Mouse (Mus musculus) left cerebral cortex, postnatal 10 days (tissue): ENCODE data around the gene Slc35d2. TPM values are rescaled to one million over a fixed set of nuclear protein-coding genes. Genes with fewer than 3 reads are reported as not detected.
"Not testable (repeated sequence)": the region's sequence is repeated elsewhere in the genome, so short reads cannot be mapped to it uniquely, and the experiment has no call there.

Experiments used
- DNase-seq, 2 experiments: peaks; one replicate each; pipeline ENCODE4 v3.0.0; 2021 to 2022; ENCODE audit warnings: low spot score in 2 of 2, mixed read lengths in 1 of 2; ENCODE audit errors: extremely low spot score in 1 of 2
- intact Hi-C: fragments of 180-260 bp; cut with DNase I; formaldehyde crosslinking; loops from one replicate; pipeline ENCODE4 v1.15.1; 2025
- total RNA-seq, 2 experiments: library from RNA; stranded (reverse); gene quantifications; 2 replicates each; pipeline ENCODE4 v1.2.3; 2021

Gene Slc35d2
- total RNA-seq, 2 experiments from 2014 or later = 0.81 to 0.91 TPM

DNA sequence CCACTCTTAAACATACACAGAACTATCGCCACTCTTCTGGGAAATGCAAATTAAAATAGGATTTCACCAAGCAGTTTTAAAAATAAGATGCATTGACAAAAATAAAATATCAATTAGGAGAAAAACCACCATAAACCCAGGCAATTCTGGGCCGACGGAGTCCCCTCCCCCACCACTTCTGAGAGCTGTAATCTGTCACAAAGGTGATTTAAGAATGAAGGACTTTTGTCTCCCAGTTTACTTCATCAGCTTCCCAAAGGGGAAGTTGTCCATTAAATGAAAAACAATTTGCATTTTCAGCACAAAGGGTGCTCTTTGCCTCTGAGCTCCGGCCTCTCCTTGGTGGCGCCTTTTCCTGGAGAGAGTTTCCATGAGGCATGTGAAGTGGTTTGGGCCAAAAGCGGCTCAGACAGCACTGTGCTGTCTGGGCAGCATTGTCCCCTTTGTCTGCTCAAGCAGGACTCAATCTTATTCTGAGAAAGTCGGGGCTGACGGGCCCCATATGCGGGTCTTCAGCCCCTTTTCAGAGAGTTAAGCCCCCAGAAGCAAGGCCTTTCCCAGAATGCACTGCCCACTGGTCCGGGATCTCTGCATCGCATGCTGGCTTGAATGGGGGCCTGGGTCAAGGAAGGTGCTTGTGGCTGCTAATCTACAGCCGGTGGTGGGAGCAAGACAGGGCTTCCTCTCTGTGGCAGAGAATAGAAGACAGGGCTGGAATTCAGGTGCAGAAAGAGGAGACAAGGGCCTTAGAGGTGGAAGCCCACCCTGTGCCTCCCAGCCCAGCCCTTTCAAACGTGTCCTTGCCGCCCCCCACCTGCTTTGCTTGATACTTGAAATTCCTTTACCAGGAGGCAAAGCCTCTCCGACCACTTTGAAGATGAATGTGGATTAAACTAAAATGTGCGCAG, 47.9 kb downstream of the Slc35d2 start:
- intact Hi-C loops = no loop called here
- DNase-seq = no peak

DNA sequence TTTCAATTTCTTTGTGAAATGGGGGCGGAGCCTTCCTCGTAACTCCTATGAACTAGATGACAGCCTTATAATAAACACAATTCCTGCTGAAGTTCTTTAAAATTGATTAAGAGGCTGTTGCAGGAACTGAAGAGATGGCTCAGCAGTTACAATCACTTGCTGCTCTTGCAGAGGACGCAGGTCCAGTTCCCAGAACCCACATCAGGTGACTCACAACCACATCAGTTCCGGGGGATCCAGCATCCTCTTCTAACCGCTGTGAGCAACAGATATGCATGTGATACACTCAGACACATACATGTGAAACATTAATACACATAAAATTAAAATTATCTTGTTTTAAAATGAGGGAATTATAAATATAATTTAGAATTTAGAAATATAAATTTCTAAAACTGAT, 51.6 kb downstream of the Slc35d2 start:
- intact Hi-C loops = no loop called here

DNA sequence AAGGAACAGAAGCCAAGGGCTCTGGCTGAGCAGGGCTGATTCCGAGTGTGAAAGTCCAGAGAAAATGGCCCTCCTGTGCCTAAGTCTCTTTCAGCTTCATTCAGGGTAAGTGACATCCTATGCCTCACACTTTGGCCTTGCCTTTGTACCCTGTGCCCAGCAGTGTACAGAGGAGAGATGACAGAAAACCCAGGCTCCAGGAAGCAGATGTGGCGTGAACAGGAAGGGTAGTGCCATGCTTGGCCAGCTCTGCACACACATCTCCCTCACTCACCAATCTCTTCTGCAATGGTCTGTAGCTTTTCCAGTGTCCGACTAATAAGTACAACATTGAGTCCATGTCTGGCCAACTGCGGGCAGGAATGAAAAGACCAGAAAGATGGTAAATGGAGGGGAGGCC, 53.1 kb downstream of the Slc35d2 start:
- no peak for DNase-seq
- intact Hi-C loops = no loop called here

More for the DNA sequence above, 51.6 kb downstream of the Slc35d2 start:
- no peak for DNase-seq

DNA sequence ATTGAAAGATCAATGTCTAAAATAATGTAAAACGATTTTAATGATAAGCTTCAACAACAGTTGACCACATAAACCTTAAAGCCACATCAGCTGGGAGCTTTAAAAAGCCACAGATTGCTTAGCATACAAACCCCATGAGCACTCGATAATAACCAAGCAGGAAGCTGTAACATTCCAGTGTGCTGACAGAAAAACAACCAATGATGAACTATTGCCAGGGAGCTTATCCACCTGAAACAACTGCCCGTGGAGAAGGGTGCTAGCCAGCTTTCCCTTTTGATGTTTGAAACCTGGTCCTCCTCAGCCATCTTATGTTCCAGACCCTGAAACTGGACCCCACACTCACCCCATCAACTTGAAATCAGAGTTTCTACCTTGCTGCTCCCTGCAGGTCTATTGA, 62.5 kb downstream of the Slc35d2 start:
- intact Hi-C loops = no loop called here
- DNase-seq = no peak

DNA sequence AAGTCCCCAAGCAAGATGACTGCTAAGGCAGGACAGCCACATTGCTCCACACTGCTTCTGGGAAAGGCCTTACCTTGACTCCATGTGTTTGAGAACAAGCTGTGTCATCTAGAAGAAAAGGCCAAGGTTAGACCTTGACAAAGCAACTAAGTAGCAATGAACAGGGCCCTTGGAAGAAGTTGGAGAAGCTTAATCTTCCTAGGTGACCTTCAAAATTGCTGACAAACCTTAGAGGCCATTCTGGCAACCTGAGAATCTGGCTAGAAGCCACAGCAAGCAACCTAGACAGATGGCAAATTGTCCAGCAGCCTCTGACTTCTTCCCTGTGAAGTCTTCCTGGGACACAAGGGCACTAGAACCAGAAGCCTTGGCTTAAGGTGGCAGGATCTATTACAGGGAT, 64.9 kb downstream of the Slc35d2 start:
- DNase-seq = no peak
- intact Hi-C loops = no loop called here

DNA sequence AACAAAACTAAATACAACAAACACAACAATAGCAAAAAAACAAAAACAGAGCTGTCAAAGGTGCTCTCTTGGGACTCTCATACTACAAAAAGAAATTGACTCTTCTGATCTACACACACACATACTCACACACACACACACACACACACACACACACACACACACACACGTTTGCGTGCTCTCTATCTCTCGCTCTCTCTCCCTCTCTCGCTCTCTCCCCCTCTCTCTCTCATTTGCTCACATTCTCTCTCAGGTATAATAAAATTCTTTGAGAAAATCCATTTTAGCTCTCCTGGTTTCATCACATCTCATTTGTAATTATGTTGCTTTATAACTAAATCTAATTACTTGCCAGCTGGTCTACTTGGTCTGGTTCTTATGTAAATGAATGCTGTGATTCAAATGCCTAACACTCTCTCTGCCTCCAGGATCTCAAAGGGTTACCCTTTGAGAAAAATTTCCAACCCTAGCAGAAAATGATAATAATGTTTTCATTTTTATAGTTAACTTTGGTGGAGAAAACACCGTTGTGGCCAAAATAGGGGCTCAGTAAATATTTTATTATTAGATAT, 68.1 kb downstream of the Slc35d2 start:
- DNase-seq = no peak
- intact Hi-C loops = no loop called here

DNA sequence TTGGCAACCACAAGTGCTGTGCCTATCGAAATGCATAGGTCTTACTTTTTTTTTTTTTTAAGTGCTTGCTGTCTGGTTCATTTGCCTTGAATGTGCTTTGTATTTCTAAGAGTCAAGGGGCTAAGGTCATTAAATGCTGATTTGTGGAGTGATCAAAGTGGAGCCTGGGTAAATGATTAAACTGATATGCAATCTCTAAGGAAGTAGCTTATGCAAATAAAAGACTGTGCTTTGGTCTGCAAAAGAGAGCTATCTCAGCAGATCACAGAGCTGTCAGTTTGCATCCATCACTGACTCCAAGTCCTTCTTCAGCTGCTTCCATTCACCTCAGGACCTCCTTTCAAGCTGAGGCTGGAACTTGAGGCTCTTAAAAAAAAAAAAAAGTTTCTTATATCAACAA, 75.2 kb downstream of the Slc35d2 start:
- intact Hi-C loops = no loop called here
- DNase-seq = no peak

DNA sequence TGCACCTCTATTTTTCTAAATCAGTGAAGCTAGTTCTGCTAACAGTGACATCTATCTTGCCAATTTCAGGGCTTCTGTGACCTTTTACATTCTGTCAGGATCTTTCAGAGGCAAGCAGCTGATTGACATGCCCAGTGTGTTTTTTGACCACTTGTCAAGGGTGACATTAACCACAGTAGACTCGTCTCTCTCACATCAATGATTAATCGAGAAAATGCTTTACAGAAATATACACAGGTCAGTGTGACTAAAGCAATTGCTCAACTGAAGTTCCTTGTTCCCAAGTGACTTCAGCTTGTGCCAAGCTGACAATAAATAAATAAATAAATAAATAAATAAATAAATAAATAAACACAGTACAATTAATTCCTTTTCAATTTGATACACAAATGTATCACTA, 76.9 kb downstream of the Slc35d2 start:
- intact Hi-C loops, DNase-seq: not testable (repeated sequence)

DNA sequence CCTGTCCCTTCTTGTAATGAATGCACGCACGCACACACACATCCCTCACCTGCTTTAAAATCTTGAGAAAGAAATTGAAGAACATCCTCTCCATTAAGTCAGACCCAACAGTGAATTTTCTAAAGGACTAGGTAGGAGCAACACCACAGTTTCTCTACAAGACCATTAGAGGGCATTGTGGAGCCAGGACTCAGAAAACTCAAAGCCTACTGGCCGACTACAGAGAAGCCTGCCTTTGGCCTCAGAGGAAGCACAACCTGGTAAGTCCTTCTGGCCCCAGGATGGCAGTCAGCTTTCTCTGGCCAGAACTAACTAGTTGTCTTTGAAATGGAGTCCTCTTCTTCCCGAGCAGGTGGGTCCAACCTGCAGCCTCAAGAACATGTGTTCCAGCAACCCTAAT, 78.3 kb downstream of the Slc35d2 start:
- no peak for DNase-seq
- intact Hi-C loops = loop anchor here (2.0 kb wide), 1 partner anchor 42 kb away; no protein-coding TSS in a partner anchor

DNA sequence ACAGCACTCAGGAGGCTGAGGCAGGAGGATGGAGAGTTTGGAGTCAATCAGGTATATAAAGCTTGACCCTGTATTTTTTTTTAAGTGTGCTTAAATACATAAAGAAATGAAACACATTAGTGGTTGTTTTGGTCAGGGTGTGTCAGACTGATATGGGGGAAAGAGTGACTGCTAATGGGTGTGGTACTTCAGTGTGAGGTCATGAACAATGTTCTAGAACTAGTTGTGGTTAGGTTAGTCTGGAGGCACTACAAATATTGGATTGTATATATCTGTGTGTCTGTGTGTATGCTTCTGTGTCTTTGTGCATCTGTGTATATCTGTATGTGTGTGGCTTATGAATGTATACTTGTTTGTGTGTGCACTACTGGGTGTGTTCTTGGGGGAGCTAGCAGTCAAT, 79.6 kb downstream of the Slc35d2 start:
- DNase-seq = no peak
- intact Hi-C loops = no loop called here

DNA sequence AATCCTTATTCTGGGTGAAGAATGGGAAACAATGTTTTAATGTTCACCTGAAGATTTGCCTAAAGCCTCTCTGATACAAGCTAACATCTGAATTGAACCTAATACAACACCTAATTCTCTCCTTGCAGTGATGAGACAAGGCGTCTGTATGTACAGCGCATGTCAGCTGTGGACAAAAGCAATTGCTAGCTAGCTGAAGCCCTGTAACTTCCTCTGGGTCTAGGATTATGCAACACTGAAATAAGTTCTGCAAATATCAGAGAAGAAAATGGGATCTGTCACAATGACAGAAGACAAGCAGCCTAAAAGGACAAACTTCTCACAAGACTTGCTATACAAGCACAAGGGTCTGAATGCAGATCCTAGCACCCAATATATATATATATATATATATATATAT, 80.7 kb downstream of the Slc35d2 start:
- no peak for DNase-seq
- intact Hi-C loops = no loop called here

Other genes with a start within 250 kb of the Slc35d2 start
- not detected for gene Hsd17b3, start 40.1 kb downstream of the Slc35d2 start, total RNA-seq
- gene Zfp367, start 23.8 kb upstream of the Slc35d2 start, total RNA-seq = 10 to 100 TPM in 1 of 2 experiments, 1 to 10 TPM in 1; 9.9 to 10.1 TPM
- 100 to 1,000 TPM; 119 to 127 TPM for gene Habp4, start 32.5 kb upstream of the Slc35d2 start, total RNA-seq
- 1 to 10 TPM; 2.9 to 3.4 TPM for gene Cdc14b, start 145.9 kb upstream of the Slc35d2 start, total RNA-seq
- gene Aaed1, start 183.3 kb upstream of the Slc35d2 start, total RNA-seq = 10 to 100 TPM; 10.0 to 10.3 TPM
- 100 to 1,000 TPM; 186 to 187 TPM for gene Ctsl, start 241.5 kb upstream of the Slc35d2 start, total RNA-seq